Comparison of ENCODE assay signal across 9 mouse cellular contexts in genomic region chr1:50900386-50900785, GRCm38 (mm10). TPM values are rescaled to one million over a fixed set of nuclear protein-coding genes. Genes with fewer than 3 reads are reported as not detected.
DNase-seq lines count a peak whose midpoint lies in the region; ATAC-seq and TF ChIP-seq lines count a peak whose summit lies in the region.
"Not testable (repeated sequence)": the region's sequence is repeated elsewhere in the genome, so short reads cannot be mapped to it uniquely, and the experiment has no call there.
"Had no signal": no experiment of that assay in that cellular context is flagged by ENCODE, and none has a peak within 500 bp of the region (broad histone marks: within the 10 kb centered on the region; RNA-seq: fewer than 3 reads in every experiment).

TSS of gene Tmeff2 (plus strand) at chr1:50900647.

- H3K27ac ChIP-seq in forebrain, embryonic 15.5 days (replicated peaks); hindbrain, embryonic 14.5 days; midbrain, embryonic 14.5 days (replicated peaks; ENCODE audit: low read depth, low read length); olfactory bulb, adult 2 months (ENCODE audit: insufficient read depth, low read depth, low read length): not testable (repeated sequence)

- H3K9me3 ChIP-seq in forebrain, embryonic 15.5 days; hindbrain, embryonic 14.5 days (ENCODE audit: control insufficient read depth, low read length); midbrain, embryonic 14.5 days (ENCODE audit: control insufficient read depth, low read length): not testable (repeated sequence)

- not testable (repeated sequence) for TF ChIP-seq CTCF in brain, embryonic 14.5 days (IDR thresholded peaks at IDR 0.05; ENCODE audit: borderline replicate concordance, extremely low read depth, insufficient read depth, insufficient read length); olfactory bulb, adult 2 months (IDR thresholded peaks at IDR 0.05; ENCODE audit: insufficient read depth, low read depth, low read length)

- not testable (repeated sequence) for ATAC-seq in forebrain, embryonic 15.5 days (replicated peaks); hindbrain, embryonic 14.5 days (ENCODE audit: low FRiP score); midbrain, embryonic 14.5 days (ENCODE audit: low FRiP score, low TSS enrichment)

- not testable (repeated sequence) for H3K36me3 ChIP-seq in forebrain, embryonic 15.5 days; hindbrain, embryonic 14.5 days (replicated peaks; ENCODE audit: control insufficient read depth, insufficient read depth); midbrain, embryonic 14.5 days (ENCODE audit: control insufficient read depth, insufficient read depth, low read length)

- H3K27me3 ChIP-seq in forebrain, embryonic 15.5 days; hindbrain, embryonic 14.5 days (ENCODE audit: control insufficient read depth, insufficient read depth, low read length); midbrain, embryonic 14.5 days (ENCODE audit: control insufficient read depth, insufficient read depth, low read length): not testable (repeated sequence)

- H3K4me3 ChIP-seq in forebrain, embryonic 15.5 days; hindbrain, embryonic 14.5 days (replicated peaks; ENCODE audit: low read length); midbrain, embryonic 14.5 days (replicated peaks; ENCODE audit: low read depth, low read length); olfactory bulb, adult 2 months (ENCODE audit: insufficient read depth, low read depth, low read length): not testable (repeated sequence)

- not testable (repeated sequence) for TF ChIP-seq POLR2A in brain, embryonic 14.5 days (IDR thresholded peaks at IDR 0.05; ENCODE audit: borderline replicate concordance, extremely low read depth, insufficient read depth, insufficient read length, poor library complexity, severe bottlenecking); olfactory bulb, adult 2 months (IDR thresholded peaks at IDR 0.05; ENCODE audit: insufficient read depth, low read depth, low read length)

- not testable (repeated sequence) for H3K4me2 ChIP-seq in forebrain, embryonic 15.5 days (replicated peaks); hindbrain, embryonic 14.5 days (replicated peaks); midbrain, embryonic 14.5 days (ENCODE audit: low read length)

- WGBS in forebrain, embryonic 15.5 days, result 92% methylated on average over 9 of the region's 9 CpGs
- WGBS in hindbrain, embryonic 14.5 days, result 85% methylated on average over 9 of the region's 9 CpGs
- 87% methylated on average over 9 of the region's 9 CpGs for WGBS in midbrain, embryonic 14.5 days
- WGBS in olfactory bulb, adult 2 months, result 93% methylated on average over 9 of the region's 9 CpGs

- peak; percentile 65 for DNase-seq in ES-CJ7 (ENCODE audit: low read depth, low spot score)
- not testable (repeated sequence) for DNase-seq in brain, embryonic 14.5 days (ENCODE audit: low read depth); hindbrain, embryonic 14.5 days (ENCODE audit: low spot score); layer of hippocampus, adult 8-10 months (ENCODE audit: low spot score in 2 of 2); left cerebral cortex, postnatal 14 days (ENCODE audit: low spot score in 2 of 2); midbrain, embryonic 14.5 days

- not testable (repeated sequence) for H3K9ac ChIP-seq in forebrain, embryonic 15.5 days (replicated peaks); hindbrain, embryonic 14.5 days; midbrain, embryonic 14.5 days (replicated peaks; ENCODE audit: low read length)

- intact Hi-C loops in left cerebral cortex, postnatal 14 days (cut with DNase I), result not testable (repeated sequence)

- H3K4me1 ChIP-seq in forebrain, embryonic 15.5 days; hindbrain, embryonic 14.5 days (replicated peaks; ENCODE audit: control insufficient read depth, insufficient read depth, low read length); midbrain, embryonic 14.5 days (ENCODE audit: control insufficient read depth, insufficient read depth, low read length); olfactory bulb, adult 2 months (ENCODE audit: control insufficient read depth, insufficient read depth, low read length): not testable (repeated sequence)

RNA-seq across cellular contexts. Expression of gene Tmeff2, which starts in this region (rescaled TPM):
- polyA plus RNA-seq in brain, embryonic 14.5 days (2012; rRNA removed), result 28.5 and 35.3 TPM in 2 replicates
- 30.3 and 32.2 TPM in 2 replicates for polyA plus RNA-seq in forebrain, embryonic 15.5 days (2015; fragmentation: Nextera tagmentation; extraction: Ambion mirVana)
- 71.9 and 72.2 TPM in 2 replicates for polyA plus RNA-seq in hindbrain, embryonic 14.5 days (2014; fragmentation: Nextera tagmentation; extraction: Ambion mirVana)
- 10 to 100 TPM; 53.0 to 55.6 (median 53.6) TPM for total RNA-seq in layer of hippocampus, adult 8-10 months (2022)
- total RNA-seq in left cerebral cortex, postnatal 14 days (2021), result 10 to 100 TPM; 41.3 to 48.3 TPM
- 72.0 and 81.0 TPM in 2 replicates for polyA plus RNA-seq in midbrain, embryonic 14.5 days (2014; fragmentation: Nextera tagmentation; extraction: Ambion mirVana)
- not detected in 2 replicates for polyA plus RNA-seq in olfactory bulb, adult 2 months (2012; ENCODE audit: insufficient read depth, insufficient read length, low replicate concordance, missing spikeins)
- total RNA-seq: megakaryocyte progenitor cell, adult 5-6 weeks had no signal
